Mouse (Mus musculus) layer of hippocampus, adult 2 months (tissue): ENCODE measurements around the gene 1700008P02Rik. TPM values are rescaled to one million over a fixed set of nuclear protein-coding genes. Genes with fewer than 3 reads are reported as not detected.
"Not testable (repeated sequence)": the region's sequence is repeated elsewhere in the genome, so short reads cannot be mapped to it uniquely, and the experiment has no call there.

Experiments used
- DNase-seq, 2 experiments: peaks; one replicate each; pipeline ENCODE4 v3.0.0; 2022; ENCODE audit warnings: low spot score in 2 of 2
- H3K27ac ChIP-seq: fragments of 200-600 bp; 2 replicates; pipeline ENCODE4 v1.8.1; 2022
- H3K4me3 ChIP-seq: fragments of 200-600 bp; 2 replicates; pipeline ENCODE4 v1.8.1; 2022; ENCODE audit warnings: mild to moderate bottlenecking
- CTCF ChIP-seq: fragments of 200-600 bp; conservative IDR thresholded peaks from 2 replicates; pipeline ENCODE4 v1.8.1; 2022; ENCODE audit warnings: antibody characterized with exemption, mild to moderate bottlenecking, moderate library complexity
- long read RNA-seq, 2 experiments: library from polyadenylated mRNA; stranded (forward); transcript quantifications; one replicate each; pipeline ENCODE4 v2.0.0; 2021; ENCODE audit warnings: borderline mapping rate in 2 of 2
- total RNA-seq, 2 experiments: library from RNA; stranded (reverse); gene quantifications; 2 replicates each; pipeline ENCODE4 v1.2.3; 2021

1700008P02Rik gene
- total RNA-seq: not detected
- long read RNA-seq, experiment 1: 0 reads
- long read RNA-seq, experiment 2: 0 reads

DNA sequence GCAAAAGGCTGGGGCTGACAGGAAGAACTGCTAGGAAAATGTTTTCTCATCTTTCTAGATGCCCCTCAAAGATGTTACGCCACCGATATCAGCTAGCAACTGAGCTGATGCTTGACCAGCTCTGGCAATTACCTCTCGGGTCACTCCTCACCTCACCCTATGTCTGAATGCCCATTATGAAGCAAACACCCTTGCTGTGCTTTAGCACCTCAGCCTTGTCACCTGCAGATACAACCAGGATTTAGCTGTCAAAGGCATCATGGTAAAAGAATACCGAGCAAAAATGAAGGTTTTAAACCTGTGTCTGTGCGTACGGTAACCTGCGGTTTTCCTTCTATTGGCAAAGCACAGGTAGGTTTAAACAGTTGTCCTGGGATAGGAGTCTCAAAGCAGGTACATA, at the start of gene 1700008P02Rik:
TSS of gene 1700008P02Rik (minus strand) at position 101 of the 400 bp plus-strand sequence.
- TF ChIP-seq CTCF: no peak
- no peak for DNase-seq
- no peak within 1 kb of the TSS for H3K4me3 ChIP-seq
- H3K27ac ChIP-seq: no peak within 1 kb of the TSS

- H3K4me3 ChIP-seq: no peak overlapping the region
Observed at GRCm38 (mm10) chr3:6649411-6649810, 29.2 kb upstream of the 1700008P02Rik start.

GRCm38 (mm10) chr3:6638151-6638550, 17.9 kb upstream of the 1700008P02Rik start:
- not testable (repeated sequence) for DNase-seq, H3K4me3 ChIP-seq

More at GRCm38 (mm10) chr3:6649411-6649810, 29.2 kb upstream of the 1700008P02Rik start:
- DNase-seq: no peak
- H3K27ac ChIP-seq: no peak overlapping the region
- no peak for TF ChIP-seq CTCF

DNA sequence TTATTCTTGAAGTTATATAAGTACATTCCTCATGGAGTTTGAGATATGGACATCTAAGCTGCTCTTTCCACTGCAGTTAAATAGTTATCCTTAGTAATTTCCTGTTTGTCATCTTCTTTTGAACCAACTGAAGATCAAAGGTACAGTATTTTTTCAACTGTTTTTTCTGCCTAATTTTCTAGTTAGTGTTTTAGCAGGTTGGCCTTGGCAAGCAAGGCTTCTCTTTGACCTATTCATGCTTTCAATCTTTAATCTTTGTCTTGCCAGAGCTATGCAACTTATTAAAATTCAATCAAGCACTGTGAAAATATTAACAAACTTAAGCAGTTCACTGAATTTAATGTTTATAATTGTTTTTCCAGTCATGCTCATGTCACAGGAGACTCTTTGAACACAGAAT, 14.0 kb upstream of the 1700008P02Rik start:
- no peak for TF ChIP-seq CTCF

More at GRCm38 (mm10) chr3:6638151-6638550, 17.9 kb upstream of the 1700008P02Rik start:
- H3K27ac ChIP-seq: not testable (repeated sequence)

GRCm38 (mm10) chr3:6617881-6618280, 2.4 kb downstream of the 1700008P02Rik start:
- no peak for TF ChIP-seq CTCF
- no peak for DNase-seq
- Histone ChIP-seq H3K4me3 (no peak overlapping the region), H3K27ac (no peak overlapping the region)

More for the DNA sequence above, 14.0 kb upstream of the 1700008P02Rik start:
- H3K4me3 ChIP-seq: no peak overlapping the region
- H3K27ac ChIP-seq: no peak overlapping the region
- no peak for DNase-seq
